Mouse (Mus musculus) lung, postnatal 0 days (tissue): ENCODE measurements at regions not wholly inside any gene's neighbourhood (a gene's known extent, or its start where the extent isn't known, plus 50 kb on each side); places are given as distances from the start of the nearest gene placed in this dataset.

Experiments
- CTCF ChIP-seq: IDR thresholded peaks from 2 replicates; pipeline ENCODE4 v1.5.1; 2016; ENCODE audit warnings: antibody characterized with exemption, mild to moderate bottlenecking
- EP300 ChIP-seq: IDR thresholded peaks from 2 replicates; pipeline ENCODE4 v1.6.1; 2016; ENCODE audit warnings: antibody characterized with exemption, mild to moderate bottlenecking, control low read depth

GRCm38 (mm10) chr11:64760626-64761025, 218.2 kb upstream of the Elac2 start:
- TF ChIP-seq CTCF (no peak), EP300 (no peak)
